In the genomic region with DNA sequence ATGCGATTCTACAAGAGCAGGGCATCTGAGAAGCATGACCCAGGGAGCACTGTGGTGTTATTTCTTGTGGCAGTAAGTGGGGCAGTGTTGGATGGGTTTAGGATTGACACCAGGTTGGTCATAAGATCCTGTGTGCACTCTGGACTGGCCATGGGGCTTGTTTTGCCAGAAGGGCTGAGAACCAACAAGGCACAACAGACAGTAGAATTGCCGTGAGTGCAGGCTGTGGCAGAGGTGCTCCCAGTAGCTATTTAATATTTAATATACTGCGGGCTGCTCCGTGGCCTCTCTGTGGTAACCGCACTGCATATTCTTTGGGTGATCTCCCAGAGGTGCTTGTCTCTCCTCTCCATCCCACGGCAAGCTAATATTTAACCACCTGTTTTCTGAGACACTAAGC, we compare ENCODE assay signal across 24 mouse cellular contexts.
"Had no signal": no experiment of that assay in that cellular context is flagged by ENCODE, and none has a peak within 500 bp of the region (broad histone marks: within the 10 kb centered on the region; RNA-seq: fewer than 3 reads in every experiment).

No protein-coding gene starts in this region.

- H3K9ac ChIP-seq: limb, embryonic 13.5 days; liver, embryonic 12.5 days; liver, embryonic 15.5 days; lung, embryonic 15.5 days; midbrain, embryonic 13.5 days; neural tube, embryonic 13.5 days; stomach, embryonic 15.5 days had no signal

- H3K4me2 ChIP-seq: limb, embryonic 13.5 days; liver, embryonic 12.5 days; liver, embryonic 15.5 days; lung, embryonic 15.5 days; midbrain, embryonic 13.5 days; neural tube, embryonic 13.5 days; stomach, embryonic 15.5 days had no signal

- H3K9me3 ChIP-seq: limb, embryonic 10.5 days; liver, embryonic 12.5 days; liver, embryonic 15.5 days; lung, embryonic 15.5 days; megakaryocyte, embryonic 14.5 days; midbrain, embryonic 10.5 days; midbrain, embryonic 13.5 days; neural tube, embryonic 13.5 days; stomach, embryonic 15.5 days had no signal

- DNase-seq: layer of hippocampus, adult 9-11 months; liver; lung, adult 18-20 months; lung, postnatal 10 days; lung, postnatal 36 days; right cerebral cortex, adult 18-20 months; right cerebral cortex, postnatal 25 days; spleen, adult 18-20 months; thymus, postnatal 25 days had no signal

- H3K27me3 ChIP-seq: limb, embryonic 13.5 days; liver, embryonic 12.5 days; liver, embryonic 15.5 days; lung, embryonic 15.5 days; megakaryocyte, embryonic 14.5 days; midbrain, embryonic 13.5 days; neural tube, embryonic 13.5 days; stomach, embryonic 15.5 days had no signal

- H3K4me3 ChIP-seq: layer of hippocampus, adult 2 months; limb, embryonic 10.5 days; limb, embryonic 13.5 days; liver, embryonic 12.5 days; liver, embryonic 15.5 days; lung, embryonic 15.5 days; megakaryocyte, embryonic 14.5 days; midbrain, embryonic 10.5 days; midbrain, embryonic 13.5 days; myocyte; neural tube, embryonic 13.5 days; stomach, embryonic 15.5 days had no signal

- ATAC-seq: inflammation-experienced regulatory T-cells, adult 6 months; intestine, embryonic 16.5 days; liver, embryonic 12.5 days; midbrain, embryonic 13.5 days; midbrain, embryonic 16.5 days had no signal

- H3K27ac ChIP-seq: layer of hippocampus, adult 2 months; limb, embryonic 10.5 days; limb, embryonic 13.5 days; liver, embryonic 12.5 days; liver, embryonic 15.5 days; lung, embryonic 15.5 days; midbrain, embryonic 10.5 days; midbrain, embryonic 13.5 days; neural tube, embryonic 13.5 days; stomach, embryonic 15.5 days had no signal

- H3K4me1 ChIP-seq: limb, embryonic 10.5 days; limb, embryonic 13.5 days; lung, embryonic 15.5 days; midbrain, embryonic 10.5 days; midbrain, embryonic 13.5 days; neural tube, embryonic 13.5 days; stomach, embryonic 15.5 days had no signal

- H3K36me3 ChIP-seq: limb, embryonic 10.5 days; limb, embryonic 13.5 days; liver, embryonic 12.5 days; liver, embryonic 15.5 days; lung, embryonic 15.5 days; midbrain, embryonic 10.5 days; midbrain, embryonic 13.5 days; neural tube, embryonic 13.5 days; stomach, embryonic 15.5 days had no signal
